Mouse (Mus musculus) midbrain, postnatal 0 days (tissue): ENCODE data around the gene Trub2. TPM values are rescaled to one million over a fixed set of nuclear protein-coding genes. Genes with fewer than 3 reads are reported as not detected.

Experiments
- ATAC-seq: fragments of 200-750 bp; cut with Nextera tagmentation; 2 replicates; pipeline ENCODE4 v1.8.0; 2017; ENCODE audit warnings: moderate number of reproducible peaks, mild to moderate bottlenecking, moderate TSS enrichment, moderate library complexity; ENCODE audit not compliant: low FRiP score
- DNase-seq: peaks from one replicate; pipeline ENCODE4 v3.0.0-alpha.2; 2015; ENCODE audit warnings: low spot score
- H3K27ac ChIP-seq: fragments of 300-500 bp; sonication (generic); 2 replicates; pipeline ENCODE4 v1.5.1; 2014; ENCODE audit warnings: low read depth, mild to moderate bottlenecking, low read length, mixed read lengths
- H3K27me3 ChIP-seq: fragments of 300-500 bp; sonication (generic); 2 replicates; pipeline ENCODE4 v1.6.1; 2014; ENCODE audit warnings: low read length, control low read depth, mixed read lengths; ENCODE audit not compliant: insufficient read depth
- H3K36me3 ChIP-seq: fragments of 300-500 bp; sonication (generic); 2 replicates; pipeline ENCODE4 v1.6.1; 2014; ENCODE audit warnings: low read length, control low read depth, mixed read lengths; ENCODE audit not compliant: insufficient read depth
- H3K4me1 ChIP-seq: fragments of 300-500 bp; sonication (generic); 2 replicates; pipeline ENCODE4 v1.6.1; 2014; ENCODE audit warnings: mild to moderate bottlenecking, control low read depth, antibody characterized with exemption, low read length, mixed read lengths; ENCODE audit not compliant: insufficient read depth
- H3K4me2 ChIP-seq: fragments of 300-500 bp; sonication (generic); 2 replicates; pipeline ENCODE4 v1.6.1; 2014; ENCODE audit warnings: low read depth, mild to moderate bottlenecking, low read length, mixed read lengths; ENCODE audit not compliant: poor library complexity, severe bottlenecking
- H3K4me3 ChIP-seq: fragments of 300-500 bp; sonication (generic); 2 replicates; pipeline ENCODE4 v1.5.1; 2014; ENCODE audit warnings: low read depth, mild to moderate bottlenecking, low read length, moderate library complexity
- H3K9ac ChIP-seq: fragments of 300-500 bp; sonication (generic); replicated peaks from 2 replicates; pipeline ENCODE4 v1.6.1; 2014; ENCODE audit warnings: mild to moderate bottlenecking, low read length, moderate library complexity, mixed read lengths; ENCODE audit not compliant: poor library complexity, severe bottlenecking
- H3K9me3 ChIP-seq: fragments of 300-500 bp; sonication (generic); 2 replicates; pipeline ENCODE4 v1.6.1; 2016; ENCODE audit warnings: low read length, control low read depth
- CTCF ChIP-seq: IDR thresholded peaks from 2 replicates; pipeline ENCODE4 v1.5.1; 2016; ENCODE audit warnings: antibody characterized with exemption, mild to moderate bottlenecking
- WGBS: fragments of 180-500 bp; shearing (Covaris S2); extraction: QIAGEN DNeasy Blood & Tissue Kit; methylation state at CpG from one replicate; pipeline ENCODE4 v1.1.7; 2014; 5-methylcytosine and 5-hydroxymethylcytosine counted together
- polyA plus RNA-seq: library from polyadenylated mRNA; unstranded; fragments of >200 nt; fragmentation: Nextera tagmentation; extraction: Ambion mirVana; gene quantifications from 2 replicates; pipeline ENCODE4 v1.2.1, GENCODE M21; 2015
- total RNA-seq: library from RNA; depleted of rRNA; stranded (reverse); fragments of >200 nt; gene quantifications from 2 replicates; pipeline ENCODE4 v1.2.3, GENCODE M21; 2014

The Trub2 gene
- total and polyA plus RNA-seq, 2 experiments from 2014 or later = 32.0 to 36.7 TPM

- Histone ChIP-seq H3K4me3 (no peak overlapping the region), H3K4me1 (peaks cover 11% of the 10 kb centered on the region; the same call in 1 of the 2 replicates), H3K27ac (no peak overlapping the region), H3K4me2 (no peak overlapping the region), H3K36me3 (peaks cover 57% of the 10 kb centered on the region), H3K27me3 (no peaks in the 10 kb centered on the region), H3K9ac (no peak overlapping the region), H3K9me3 (no peaks in the 10 kb centered on the region)
- WGBS = 84% methylated on average over 11 of the region's 11 CpGs
- no peak for TF ChIP-seq CTCF
- DNase-seq = no peak
- ATAC-seq = no peak
Measured at GRCm38 (mm10) chr2:29815678-29816371, 27.5 kb upstream of the Trub2 start.

GRCm38 (mm10) chr2:29803400-29803831, 15.1 kb upstream of the Trub2 start:
- peak overlapping the region; percentile 95 for H3K9ac ChIP-seq
- peak overlapping the region; percentile 61 for H3K4me2 ChIP-seq
- no peaks in the 10 kb centered on the region for H3K27me3 ChIP-seq
- peaks cover 3% of the 10 kb centered on the region; the same call in 1 of the 2 replicates for H3K4me1 ChIP-seq
- no peaks in the 10 kb centered on the region for H3K9me3 ChIP-seq
- DNase-seq = peak; percentile 46
- peak; percentile 67 for TF ChIP-seq CTCF
- peak overlapping the region; percentile 91 for H3K4me3 ChIP-seq
- H3K36me3 ChIP-seq = peaks cover 39% of the 10 kb centered on the region
- ATAC-seq = no peak
- peak overlapping the region; percentile 85 for H3K27ac ChIP-seq
- WGBS = 17% methylated on average over 6 of the region's 6 CpGs

GRCm38 (mm10) chr2:29802827-29803201, 14.5 kb upstream of the Trub2 start:
- H3K9me3 ChIP-seq = no peaks in the 10 kb centered on the region
- no peak for TF ChIP-seq CTCF
- H3K27ac ChIP-seq = peak overlapping the region; percentile 85
- peak overlapping the region; percentile 91 for H3K4me3 ChIP-seq
- H3K4me2 ChIP-seq = peak overlapping the region; percentile 61
- peaks cover 3% of the 10 kb centered on the region; the same call in 1 of the 2 replicates for H3K4me1 ChIP-seq
- DNase-seq (peak; percentile 30), ATAC-seq (peak; percentile 74)
- H3K27me3 ChIP-seq = no peaks in the 10 kb centered on the region
- peak overlapping the region; percentile 95 for H3K9ac ChIP-seq
- under 1% methylated on average over 30 of the region's 39 CpGs for WGBS
- peaks cover 34% of the 10 kb centered on the region for H3K36me3 ChIP-seq

- DNase-seq (peak; percentile 96), ATAC-seq (peak; percentile 96)
- peak; percentile 29; the same call in 1 of the 2 replicates for TF ChIP-seq CTCF
- WGBS = 5% methylated on average over 27 of the region's 28 CpGs
- peaks cover 3% of the 10 kb centered on the region; the same call in 1 of the 2 replicates for H3K4me1 ChIP-seq
- H3K27ac ChIP-seq = peak within 1 kb of the TSS; percentile 85
- H3K9ac ChIP-seq = peak within 1 kb of the TSS; percentile 95
- no peaks in the 10 kb centered on the region for H3K27me3 ChIP-seq
- peaks cover 28% of the 10 kb centered on the region for H3K36me3 ChIP-seq
- H3K4me2 ChIP-seq = peak within 1 kb of the TSS; percentile 61
- H3K4me3 ChIP-seq = peak within 1 kb of the TSS; percentile 91
- no peaks in the 10 kb centered on the region for H3K9me3 ChIP-seq
Measured at GRCm38 (mm10) chr2:29802075-29802826, 13.9 kb upstream of the Trub2 start, which contains the start of gene Slc27a4. Gene Slc27a4 (plus strand): TSS chr2:29802634.

- Histone ChIP-seq H3K4me1 (no peaks in the 10 kb centered on the region), H3K9me3 (no peaks in the 10 kb centered on the region), H3K4me3 (no peak overlapping the region), H3K27ac (no peak overlapping the region), H3K27me3 (no peaks in the 10 kb centered on the region), H3K9ac (no peak overlapping the region), H3K4me2 (no peak overlapping the region), H3K36me3 (peaks cover 48% of the 10 kb centered on the region)
- ATAC-seq (no peak), DNase-seq (no peak)
- TF ChIP-seq CTCF = no peak
- 95% methylated on average over 2 of the region's 2 CpGs for WGBS
Measured at GRCm38 (mm10) chr2:29792772-29793487, 4.6 kb upstream of the Trub2 start.
